Mouse (Mus musculus) limb, embryonic 14.5 days (tissue): ENCODE measurements around the gene Otog. TPM values are rescaled to one million over a fixed set of nuclear protein-coding genes. Genes with fewer than 3 reads are reported as not detected.

Source experiments
- ATAC-seq: fragments of 200-750 bp; cut with Nextera tagmentation; 2 replicates; pipeline ENCODE4 v1.8.0; 2017; ENCODE audit warnings: low read depth, moderate number of reproducible peaks, moderate TSS enrichment; ENCODE audit not compliant: low FRiP score
- DNase-seq: peaks from one replicate; pipeline ENCODE4 v3.0.0-alpha.2; 2015; ENCODE audit warnings: low spot score
- H3K27ac ChIP-seq: fragments of 300-500 bp; sonication (generic); replicated peaks from 2 replicates; pipeline ENCODE4 v1.5.1; 2014; ENCODE audit warnings: low read depth, mild to moderate bottlenecking, low read length, moderate library complexity, mixed read lengths
- H3K27me3 ChIP-seq: fragments of 300-500 bp; sonication (generic); 2 replicates; pipeline ENCODE4 v1.6.1; 2014; ENCODE audit warnings: low read length, mixed read lengths; ENCODE audit not compliant: control insufficient read depth, insufficient read depth
- H3K36me3 ChIP-seq: fragments of 300-500 bp; sonication (generic); 2 replicates; pipeline ENCODE4 v1.6.1; 2014; ENCODE audit warnings: mild to moderate bottlenecking, low read length, moderate library complexity, mixed read lengths; ENCODE audit not compliant: control insufficient read depth, insufficient read depth
- H3K4me1 ChIP-seq: fragments of 300-500 bp; sonication (generic); 2 replicates; pipeline ENCODE4 v1.6.1; 2014; ENCODE audit warnings: antibody characterized with exemption, low read length, mixed read lengths; ENCODE audit not compliant: control insufficient read depth, insufficient read depth
- H3K4me2 ChIP-seq: fragments of 300-500 bp; sonication (generic); replicated peaks from 2 replicates; pipeline ENCODE4 v1.6.1; 2014; ENCODE audit warnings: low read depth, mild to moderate bottlenecking, low read length, moderate library complexity; ENCODE audit not compliant: severe bottlenecking
- H3K4me3 ChIP-seq: fragments of 300-500 bp; sonication (generic); replicated peaks from 2 replicates; pipeline ENCODE4 v1.5.1; 2014; ENCODE audit warnings: low read length
- H3K9ac ChIP-seq: fragments of 300-500 bp; sonication (generic); 2 replicates; pipeline ENCODE4 v1.6.1; 2014; ENCODE audit warnings: mild to moderate bottlenecking, low read depth, low read length, moderate library complexity; ENCODE audit not compliant: severe bottlenecking
- H3K9me3 ChIP-seq: fragments of 300-500 bp; sonication (generic); 2 replicates; pipeline ENCODE4 v1.6.1; 2016; ENCODE audit warnings: low read length; ENCODE audit not compliant: control insufficient read depth
- POLR2A ChIP-seq: fragments of 200-500 bp; IDR thresholded peaks from 2 replicates; pipeline ENCODE4 v1.8.0; 2012; ENCODE audit warnings: inconsistent platforms, mild to moderate bottlenecking, moderate library complexity, borderline replicate concordance; ENCODE audit not compliant: insufficient read depth, insufficient read length; ENCODE audit errors: extremely low read depth
- WGBS: fragments of 180-500 bp; shearing (Covaris S2); extraction: QIAGEN DNeasy Blood & Tissue Kit; methylation state at CpG from one replicate; pipeline ENCODE4 v1.1.7; 2014; 5-methylcytosine and 5-hydroxymethylcytosine counted together
- polyA plus RNA-seq, 2 experiments: library from polyadenylated mRNA; depleted of rRNA in 1 of 2; stranded (reverse) in 1 of 2; unstranded in 1 of 2; fragments of >200 nt; fragmentation: Nextera tagmentation in 1 of 2; extraction: Ambion mirVana in 1 of 2; gene quantifications; 2 replicates each; pipeline versions ENCODE4 v1.2.1 to v1.2.3; 2012 to 2014

Gene Otog
- polyA plus RNA-seq, 2 experiments = 0.63 to 2.3 TPM

DNA sequence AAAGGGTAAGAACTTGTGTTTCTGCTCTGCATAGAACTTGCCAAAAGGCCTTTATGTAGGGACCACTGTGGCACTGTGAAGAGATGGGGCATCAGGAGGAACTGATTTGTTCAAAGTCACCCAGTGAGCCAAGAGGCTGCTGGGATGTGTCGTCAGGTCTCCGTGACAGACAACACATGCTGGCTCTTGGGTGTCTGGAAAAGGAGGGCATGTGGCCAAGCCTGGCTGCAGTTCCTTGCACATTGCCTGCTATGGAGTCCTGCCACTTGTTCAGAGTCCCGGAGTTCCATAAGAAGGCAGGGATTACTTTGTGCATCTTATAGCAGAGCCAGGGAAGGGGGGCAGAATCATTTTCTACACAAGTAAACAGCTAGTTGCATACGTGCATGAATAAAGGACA, 13.9 kb upstream of the Otog start:
- H3K4me1 ChIP-seq = no peaks in the 10 kb centered on the region
- no peak for TF ChIP-seq POLR2A
- no peak for DNase-seq
- no peaks in the 10 kb centered on the region for H3K27me3 ChIP-seq
- no peak overlapping the region for H3K4me2 ChIP-seq
- no peak overlapping the region for H3K27ac ChIP-seq
- H3K36me3 ChIP-seq = no peaks in the 10 kb centered on the region
- H3K9ac ChIP-seq = no peak overlapping the region
- ATAC-seq = no peak
- H3K4me3 ChIP-seq = no peak overlapping the region
- 63% methylated on average over 4 of the region's 4 CpGs for WGBS
- no peaks in the 10 kb centered on the region for H3K9me3 ChIP-seq

DNA sequence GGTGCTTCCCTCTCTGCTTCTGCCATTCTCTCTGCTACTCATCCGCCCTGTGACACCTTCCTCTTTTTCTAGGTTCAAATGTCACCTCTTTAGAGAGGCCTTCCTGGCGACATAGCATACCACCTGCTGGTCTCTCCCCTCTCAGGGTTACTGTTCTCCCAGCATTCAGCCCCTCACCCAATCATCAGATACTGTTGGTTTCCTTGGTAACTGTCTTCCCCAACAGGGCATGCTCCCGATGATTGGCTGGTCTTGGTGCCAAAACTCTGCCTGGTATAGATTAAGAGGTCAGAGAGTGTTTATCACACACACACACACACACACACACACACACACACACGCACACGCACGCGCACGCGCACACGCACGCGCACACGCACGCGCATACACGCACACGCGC, 4.8 kb upstream of the Otog start:
- WGBS = 67% methylated on average over 18 of the region's 18 CpGs
- H3K9ac ChIP-seq = no peak overlapping the region
- no peaks in the 10 kb centered on the region for H3K36me3 ChIP-seq
- H3K4me1 ChIP-seq = peaks cover 4% of the 10 kb centered on the region; the same call in 1 of the 2 replicates
- H3K4me2 ChIP-seq = no peak overlapping the region
- no peak overlapping the region for H3K27ac ChIP-seq
- no peak overlapping the region for H3K4me3 ChIP-seq
- H3K9me3 ChIP-seq = no peaks in the 10 kb centered on the region
- H3K27me3 ChIP-seq = no peaks in the 10 kb centered on the region
- ATAC-seq = no peak
- no peak for TF ChIP-seq POLR2A
- no peak for DNase-seq

- H3K4me3 ChIP-seq = no peak overlapping the region
Observed at GRCm38 (mm10) chr7:46236363-46236762, 4.4 kb upstream of the Otog start.

GRCm38 (mm10) chr7:46237192-46237591, 3.6 kb upstream of the Otog start:
- no peak overlapping the region for H3K9ac ChIP-seq
- H3K4me2 ChIP-seq = no peak overlapping the region
- no peaks in the 10 kb centered on the region for H3K36me3 ChIP-seq
- H3K4me1 ChIP-seq = peaks cover 4% of the 10 kb centered on the region; the same call in 1 of the 2 replicates
- 56% methylated on average over 7 of the region's 7 CpGs for WGBS
- H3K4me3 ChIP-seq = no peak overlapping the region
- H3K9me3 ChIP-seq = no peaks in the 10 kb centered on the region
- H3K27ac ChIP-seq = no peak overlapping the region
- no peak for TF ChIP-seq POLR2A
- DNase-seq (no peak), ATAC-seq (no peak)
- no peaks in the 10 kb centered on the region for H3K27me3 ChIP-seq

More at GRCm38 (mm10) chr7:46236363-46236762, 4.4 kb upstream of the Otog start:
- TF ChIP-seq POLR2A = no peak
- Histone ChIP-seq H3K9ac (no peak overlapping the region), H3K36me3 (no peaks in the 10 kb centered on the region), H3K27me3 (no peaks in the 10 kb centered on the region), H3K9me3 (no peaks in the 10 kb centered on the region), H3K27ac (no peak overlapping the region), H3K4me2 (no peak overlapping the region), H3K4me1 (peaks cover 4% of the 10 kb centered on the region; the same call in 1 of the 2 replicates)
- DNase-seq (no peak), ATAC-seq (no peak)
- 76% methylated on average over 15 of the region's 15 CpGs for WGBS

DNA sequence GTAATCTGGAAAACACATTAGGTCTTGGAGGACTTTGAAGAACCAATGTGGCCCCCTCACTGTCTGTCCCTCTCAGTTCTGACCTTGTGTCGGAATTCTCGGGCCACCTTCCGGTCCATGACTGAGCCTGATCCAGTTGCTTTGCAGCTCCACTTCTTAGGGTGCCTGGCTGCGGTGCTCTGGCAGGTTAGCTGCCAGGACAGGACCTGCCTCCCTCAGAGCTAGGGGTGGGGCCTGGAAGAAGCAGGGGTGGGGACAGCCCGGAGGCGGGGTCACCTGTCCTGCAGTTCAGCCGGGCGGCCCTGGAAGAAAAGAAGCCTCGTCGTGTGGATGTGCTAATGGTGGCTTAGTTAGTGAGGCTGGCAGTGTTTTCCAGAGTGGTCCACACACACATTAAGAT, 2.4 kb upstream of the Otog start, which contains the start of gene Ush1c:
Gene Ush1c, minus strand, starts transcription at position 158 of the 400 bp plus-strand sequence.
- DNase-seq = no peak
- no peak for ATAC-seq
- H3K9me3 ChIP-seq = no peaks in the 10 kb centered on the region
- no peak within 1 kb of the TSS for H3K27ac ChIP-seq
- H3K4me1 ChIP-seq = peaks cover 4% of the 10 kb centered on the region; the same call in 1 of the 2 replicates
- no peaks in the 10 kb centered on the region for H3K36me3 ChIP-seq
- 23% methylated on average over 10 of the region's 10 CpGs for WGBS
- TF ChIP-seq POLR2A = no peak
- H3K4me2 ChIP-seq = no peak within 1 kb of the TSS
- H3K4me3 ChIP-seq = no peak within 1 kb of the TSS
- no peaks in the 10 kb centered on the region for H3K27me3 ChIP-seq
- H3K9ac ChIP-seq = 0 out of 2 replicates have a peak within 1 kb of the TSS, but pooled peaks have one; percentile 12
